Mouse (Mus musculus): ENCODE measurements around the gene Wnt2. TPM values are rescaled to one million over a fixed set of nuclear protein-coding genes. Genes with fewer than 3 reads are reported as not detected.
A peak's percentile ranks its signal among the peaks of the same experiment; 100 is the strongest.

Wnt2 gene
- total RNA-seq (2021): under 1 TPM; 0.10 to 0.22 TPM
- long read RNA-seq, experiment 1: 0 reads
- long read RNA-seq, experiment 2: 0 reads

DNA sequence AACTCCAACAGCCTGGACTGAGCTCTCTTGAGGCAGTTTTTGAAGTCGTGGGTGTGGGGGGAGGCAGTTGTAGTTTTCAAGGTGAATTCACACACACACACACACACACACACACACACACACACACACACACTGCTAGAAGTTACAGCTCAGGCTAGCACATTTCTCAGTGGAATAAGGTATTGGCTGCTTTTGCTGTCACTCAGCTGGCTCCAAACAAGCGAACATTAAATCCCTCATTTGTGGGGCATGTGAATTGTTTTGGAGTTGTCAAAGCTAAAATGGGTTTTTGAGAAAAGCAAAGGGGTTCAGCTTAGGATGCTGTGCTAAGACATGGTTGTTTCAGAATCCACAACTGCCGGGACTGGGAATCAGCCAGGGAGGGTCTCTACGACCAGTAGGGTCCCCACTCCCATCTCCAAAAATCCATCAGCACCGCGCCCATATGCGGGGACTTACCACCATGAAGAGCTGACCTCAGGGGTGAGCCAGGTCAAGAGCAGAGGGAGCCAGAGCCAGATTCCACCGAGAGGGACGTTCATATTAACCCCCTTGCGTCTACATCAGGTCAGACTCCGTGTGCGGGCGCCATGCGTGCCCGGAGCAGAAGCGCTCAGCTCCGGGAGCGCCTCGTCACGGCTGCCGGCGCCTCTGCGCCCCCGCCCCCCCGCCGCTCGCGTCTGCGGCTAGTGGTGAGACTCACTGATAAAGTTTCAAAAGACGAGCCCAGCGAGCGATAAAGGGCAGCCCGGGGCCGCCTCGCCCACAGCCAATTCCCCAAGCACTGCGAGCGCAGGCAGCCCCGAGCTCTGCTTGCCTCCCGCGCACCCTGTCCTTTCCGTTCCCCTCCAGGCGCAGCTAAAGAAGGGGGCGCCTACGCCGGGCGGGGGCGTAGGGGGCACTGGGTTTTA, at the start of gene Wnt2:
Wnt2 (minus strand) TSS at position 840 of the 911 bp plus-strand sequence.
- DNase-seq: no peak

DNA sequence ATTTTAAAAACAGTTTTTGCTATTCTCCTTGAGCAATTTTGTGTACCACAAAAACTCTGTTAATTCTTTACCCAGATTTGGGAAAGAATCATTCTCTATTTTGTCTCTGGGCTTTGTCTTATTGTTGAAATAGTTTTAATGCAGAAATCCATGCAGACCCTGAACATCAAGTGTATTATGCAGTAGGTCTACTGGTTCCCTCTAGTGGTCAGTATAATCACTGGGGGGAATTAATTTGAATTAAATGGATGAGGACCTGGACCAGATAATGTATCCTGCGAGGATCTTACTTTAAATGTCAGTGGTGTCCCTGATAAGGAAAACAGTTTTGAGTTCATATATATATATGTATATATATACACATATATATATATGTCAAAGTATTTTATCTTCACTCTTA, 48.2 kb upstream of the Wnt2 start:
- no peak for DNase-seq
- intact Hi-C loops (cut with DNase I): no loop called here

More for the DNA sequence above, at the start of gene Wnt2:
- intact Hi-C loops (cut with DNase I): no loop called here

DNA sequence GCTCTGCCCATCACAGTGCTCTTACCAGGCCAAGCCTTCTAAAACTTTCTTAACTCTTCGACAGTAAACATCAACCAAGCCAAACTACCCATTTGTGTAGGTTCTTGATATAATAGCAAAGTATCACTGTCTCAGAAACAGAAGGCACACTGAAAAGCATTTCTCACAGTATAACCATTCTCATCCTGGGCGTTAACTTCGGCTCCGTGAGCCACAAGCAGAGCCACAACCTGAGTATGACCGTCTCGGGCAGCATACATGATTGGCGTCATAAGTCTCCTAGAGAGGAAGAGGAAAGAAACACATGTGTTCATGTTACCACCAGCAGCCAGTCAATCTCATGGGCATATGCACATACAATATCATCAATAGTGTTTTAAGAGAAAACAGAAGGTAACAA, 46.6 kb upstream of the Wnt2 start:
- intact Hi-C loops (cut with DNase I): no loop called here

DNA sequence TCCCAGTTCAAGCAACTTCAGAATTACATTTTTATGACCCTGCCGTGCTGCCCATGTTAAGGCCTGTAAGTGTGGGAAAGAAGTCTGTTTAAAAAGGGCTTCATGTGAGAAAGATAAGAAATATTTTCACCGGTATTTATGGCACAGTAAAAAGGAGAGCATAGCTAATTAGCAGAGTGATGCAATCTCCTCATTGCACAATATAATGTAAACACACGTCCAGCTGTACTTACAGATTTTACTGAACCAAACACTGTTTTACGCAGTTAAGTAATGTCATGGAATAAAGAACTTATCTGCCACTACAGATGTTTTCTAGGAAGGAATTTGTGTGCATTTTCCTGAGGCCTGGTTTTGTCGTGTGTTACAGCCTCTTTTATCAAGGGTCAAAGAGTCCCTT, 46.2 kb upstream of the Wnt2 start:
- no peak for DNase-seq
- intact Hi-C loops (cut with DNase I): no loop called here

More for the DNA sequence above, 46.6 kb upstream of the Wnt2 start:
- DNase-seq: no peak

DNA sequence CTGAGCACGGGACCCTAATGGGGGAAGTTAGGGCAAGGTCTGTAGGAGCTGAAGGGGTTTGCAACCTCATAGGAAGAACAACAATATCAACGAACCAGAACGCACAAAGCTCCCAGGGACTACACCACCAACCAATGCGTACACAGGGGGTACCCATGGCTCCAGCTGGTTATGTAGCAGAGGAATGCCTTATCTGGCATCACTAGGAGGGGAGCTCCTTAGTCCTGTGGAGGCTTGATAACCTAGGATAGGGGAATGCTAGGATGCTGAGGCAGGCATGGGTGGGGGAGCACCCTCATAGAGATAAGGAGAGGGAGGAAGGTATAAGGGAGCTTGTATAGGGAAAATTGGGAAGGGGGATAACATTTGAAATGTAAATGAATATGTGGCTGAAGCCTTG, 27.5 kb upstream of the Wnt2 start:
- no peak for DNase-seq
- intact Hi-C loops (cut with DNase I): no loop called here

DNA sequence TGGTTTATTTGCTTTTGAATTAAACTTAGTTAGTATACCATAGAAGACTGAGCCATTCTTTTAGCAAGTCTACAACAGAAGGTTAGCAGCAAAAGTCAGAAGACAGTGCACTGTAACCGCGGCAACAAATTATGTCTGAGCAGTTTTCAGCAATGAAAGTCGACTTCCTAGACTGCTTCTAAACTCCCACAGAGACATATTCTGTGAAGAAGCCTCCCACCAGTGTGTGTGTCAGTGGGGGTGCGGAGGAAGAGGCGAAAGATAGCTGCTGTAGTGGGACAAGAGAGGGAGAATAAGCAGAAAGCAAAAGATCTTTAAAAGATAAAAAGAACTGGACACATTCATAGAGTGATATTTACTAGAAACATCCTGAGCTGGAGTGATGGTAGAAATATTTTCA, 21.3 kb upstream of the Wnt2 start:
- DNase-seq: no peak
- intact Hi-C loops (cut with DNase I): no loop called here

DNA sequence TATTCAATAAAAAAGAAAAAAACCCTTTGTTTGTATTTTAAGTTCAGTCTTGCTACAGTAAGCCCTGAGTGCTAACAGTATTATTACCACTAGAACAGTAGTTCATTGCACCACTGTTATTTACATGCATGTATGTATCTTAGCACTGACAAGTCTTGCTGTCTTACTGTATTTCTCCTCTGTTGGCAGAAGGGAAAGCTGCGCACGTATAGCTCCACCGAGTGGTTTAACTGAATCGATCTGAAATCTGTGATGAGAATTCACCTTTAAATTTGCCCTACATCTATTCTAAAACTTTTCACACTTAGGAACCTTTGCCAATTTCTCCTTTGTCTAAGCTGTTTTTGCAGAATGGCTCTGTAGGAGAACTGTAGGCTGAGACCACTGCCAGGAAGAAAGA, 13.9 kb upstream of the Wnt2 start:
- no peak for DNase-seq
- intact Hi-C loops (cut with DNase I): no loop called here

DNA sequence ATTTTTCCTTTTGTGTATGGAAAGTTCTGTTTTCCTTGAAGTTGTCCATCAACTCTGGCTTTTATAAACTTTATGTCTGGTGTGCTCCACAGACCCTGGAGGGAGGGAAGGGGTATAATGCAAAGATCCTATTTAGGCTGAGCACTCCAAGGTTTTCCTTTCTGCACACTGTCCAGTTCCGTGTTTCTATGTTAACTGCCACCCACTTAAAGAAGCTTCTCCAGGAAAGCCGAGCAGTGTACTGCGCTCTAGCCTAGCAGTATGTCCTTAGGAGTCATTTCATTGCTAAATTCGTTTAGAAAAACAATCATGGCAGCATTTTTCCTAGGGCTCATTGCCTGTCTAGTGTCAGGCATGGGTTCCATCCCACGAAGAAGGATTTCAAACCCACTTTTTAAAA, 12.8 kb upstream of the Wnt2 start:
- DNase-seq: no peak
- intact Hi-C loops (cut with DNase I): no loop called here

DNA sequence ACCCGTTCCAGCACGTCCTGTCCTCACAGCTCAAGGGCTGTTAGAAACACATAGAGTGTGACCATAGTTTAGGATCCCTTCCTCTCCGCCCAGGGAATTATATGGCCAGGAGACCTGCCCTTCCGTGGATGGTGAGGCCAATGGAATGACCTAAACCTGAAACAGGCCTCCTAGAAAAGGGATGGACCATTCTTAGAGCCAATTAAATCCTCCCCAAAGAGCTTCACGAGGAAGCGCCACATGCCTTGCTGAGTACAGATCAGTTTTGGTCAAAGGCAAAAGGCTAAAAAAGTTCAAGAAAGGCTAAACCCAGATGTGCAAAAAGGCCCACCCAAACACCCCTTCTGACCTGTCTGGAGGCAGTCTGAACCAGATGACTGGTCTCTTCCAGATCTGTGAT, 1.9 kb upstream of the Wnt2 start:
- intact Hi-C loops (cut with DNase I): no loop called here
- DNase-seq: no peak

DNA sequence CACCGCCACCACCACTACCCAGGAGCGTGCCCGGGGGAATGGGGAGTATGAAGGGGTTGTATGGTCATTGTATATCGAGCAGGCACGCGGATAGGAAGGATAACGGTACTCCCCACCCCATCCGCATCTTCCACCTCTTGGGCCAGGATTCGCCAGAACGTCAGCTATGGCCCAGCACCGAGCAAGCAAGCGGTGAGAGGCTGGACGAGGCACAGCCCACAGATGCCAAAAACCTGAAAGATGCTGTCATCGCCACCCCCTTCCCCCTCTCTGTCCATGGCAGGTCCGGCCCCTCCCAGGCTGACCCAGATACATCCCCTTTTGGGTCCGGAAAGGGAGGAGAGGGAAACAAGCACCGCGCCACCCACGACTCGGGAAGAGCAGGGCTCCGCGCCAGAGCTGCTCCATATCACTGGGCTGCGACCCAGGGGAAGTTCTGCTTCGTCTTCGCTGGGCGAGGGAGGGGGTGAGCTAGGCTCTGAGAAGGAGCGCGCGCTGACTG, 1.2 kb upstream of the Wnt2 start:
- intact Hi-C loops (cut with DNase I): no loop called here
- peak; percentile 40 to 46 for DNase-seq

DNA sequence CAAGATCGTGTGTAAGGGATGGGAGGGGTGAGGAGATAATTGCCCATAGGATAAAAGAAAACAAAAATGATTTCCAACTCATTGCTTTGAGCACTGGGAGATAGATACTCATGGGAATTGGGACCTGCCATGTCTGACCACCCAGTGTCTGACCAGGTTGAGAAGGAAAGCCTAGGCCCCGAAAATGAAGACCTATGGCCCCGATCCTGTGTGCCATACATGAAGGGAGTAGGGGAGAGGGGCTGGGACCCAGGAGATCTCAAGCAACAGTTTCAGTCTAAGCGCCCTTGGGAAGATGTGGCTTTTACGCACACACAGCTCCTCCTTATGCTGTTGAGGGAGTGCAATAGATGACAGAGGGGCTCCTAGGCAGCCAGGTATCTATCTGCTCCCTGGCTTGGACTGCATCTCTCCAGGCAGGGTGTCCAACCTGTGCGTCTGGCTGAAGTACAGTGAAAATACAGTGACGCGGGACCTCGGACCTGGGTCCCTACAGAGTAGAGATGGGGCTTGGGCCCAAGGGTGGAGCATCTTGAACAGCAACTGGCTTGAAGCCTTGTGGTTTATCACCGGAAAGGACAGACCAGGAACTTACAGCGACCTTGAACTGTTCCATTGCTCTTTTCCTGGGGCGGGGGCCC, 603 bp upstream of the Wnt2 start:
- no peak for DNase-seq
- intact Hi-C loops (cut with DNase I): no loop called here

DNA sequence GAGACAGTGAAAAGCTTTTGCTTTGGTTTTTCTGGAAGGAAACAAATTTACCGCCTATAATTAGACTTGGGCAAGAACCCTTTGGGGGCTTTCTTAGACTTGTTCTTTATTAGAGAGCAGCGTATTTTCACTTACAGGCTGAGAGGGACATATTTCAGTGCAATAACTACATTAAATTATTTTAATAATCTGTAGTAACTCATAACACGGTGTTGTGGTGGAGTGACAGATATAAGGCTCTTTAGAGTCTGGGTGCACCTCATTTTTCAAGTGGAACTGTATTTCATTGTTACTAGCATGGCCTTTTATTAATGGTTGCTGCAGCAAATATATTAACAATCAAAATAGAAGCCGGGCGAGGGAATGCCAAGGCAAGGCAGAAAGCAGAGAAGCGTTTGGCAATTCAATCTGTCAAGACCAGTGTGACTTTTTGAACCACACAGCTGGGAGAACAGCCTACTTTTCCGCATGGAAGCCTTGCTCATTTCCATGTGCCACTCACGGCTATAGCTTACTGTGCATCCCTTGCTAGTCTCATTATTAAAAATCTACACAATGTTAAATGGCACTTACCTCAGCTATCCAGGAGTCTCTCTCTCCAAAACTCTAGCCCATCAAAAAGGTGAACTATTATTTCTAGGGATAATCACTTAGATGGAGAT, 6.1 kb downstream of the Wnt2 start:
- intact Hi-C loops (cut with DNase I): no loop called here
- no peak for DNase-seq

DNA sequence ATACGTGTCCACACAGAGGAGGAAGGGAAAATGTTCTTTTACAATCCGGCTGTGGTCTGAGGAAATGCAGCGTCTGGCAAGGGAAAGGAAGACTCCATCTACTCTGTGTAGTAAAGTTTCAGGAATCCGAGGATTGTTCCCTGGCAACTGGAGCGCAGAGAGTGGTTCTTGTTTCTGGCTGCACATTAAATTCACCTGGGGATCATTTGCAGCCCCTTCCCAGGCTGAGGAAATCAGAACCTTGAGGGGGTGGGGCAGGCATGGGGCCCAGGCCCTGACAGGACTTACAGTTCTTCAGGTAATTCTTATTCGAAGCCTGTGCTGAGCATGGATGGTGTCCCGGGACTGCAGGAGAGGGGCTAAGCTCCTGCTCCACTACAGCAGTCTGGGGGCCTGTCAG, 17.0 kb downstream of the Wnt2 start:
- intact Hi-C loops (cut with DNase I): no loop called here
- no peak for DNase-seq

DNA sequence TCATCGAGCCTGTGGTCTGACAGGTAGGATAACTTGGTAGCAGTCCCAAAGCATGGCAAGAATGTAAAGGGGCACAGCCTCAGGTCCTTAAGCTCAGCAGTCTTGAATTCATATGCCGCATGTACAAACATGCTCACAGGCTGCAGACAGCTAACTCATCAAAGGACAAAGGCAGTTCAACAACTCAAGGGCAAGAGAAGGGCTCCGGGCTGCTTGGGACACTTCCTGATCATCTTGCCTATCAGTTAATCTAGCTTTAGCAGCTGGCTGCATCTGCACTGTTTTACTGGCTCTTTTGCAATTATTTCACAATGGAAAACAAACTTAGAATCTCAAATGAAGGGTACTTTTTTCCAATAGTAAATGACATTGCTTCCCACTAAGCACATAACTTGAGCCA, 23.0 kb downstream of the Wnt2 start:
- DNase-seq: no peak
- intact Hi-C loops (cut with DNase I): no loop called here

DNA sequence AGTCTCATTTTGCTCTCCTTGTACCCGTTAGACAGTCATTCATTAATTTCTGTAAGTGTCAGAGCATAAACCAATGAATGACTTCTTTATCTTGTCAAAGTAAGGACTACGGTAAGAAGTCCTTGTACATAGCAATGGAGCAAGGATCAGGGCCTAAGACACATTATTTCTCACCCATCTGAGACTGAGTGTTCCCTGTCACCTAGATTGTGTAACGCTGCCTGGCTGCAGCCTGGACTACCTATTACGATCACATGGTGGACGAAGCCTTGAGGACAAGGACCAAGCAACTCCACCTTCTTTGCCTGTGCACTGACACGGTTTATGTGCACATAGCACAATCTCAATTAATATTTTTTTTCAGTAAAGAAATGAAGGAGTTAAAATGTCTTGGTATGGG, 28.3 kb downstream of the Wnt2 start:
- intact Hi-C loops (cut with DNase I): no loop called here
- DNase-seq: no peak

DNA sequence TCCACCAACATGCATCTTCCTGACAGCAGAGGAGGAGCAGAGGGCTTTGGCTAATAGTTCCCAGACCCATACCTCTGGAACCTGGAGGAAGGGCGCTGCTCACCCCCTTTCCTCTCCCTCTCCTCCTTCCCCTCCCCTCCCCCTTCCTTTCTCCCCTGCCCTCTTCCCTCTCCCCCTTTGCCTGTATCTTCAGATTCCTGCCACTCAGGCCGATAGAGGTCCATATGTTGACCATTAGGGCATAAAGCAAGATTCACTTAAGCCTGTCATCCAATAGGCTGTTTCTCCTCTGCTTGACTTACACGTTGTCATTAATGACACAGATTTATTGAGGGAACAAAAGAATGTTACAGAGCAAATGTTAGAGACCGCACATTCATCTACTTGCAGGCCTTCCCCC, 31.9 kb downstream of the Wnt2 start:
- intact Hi-C loops (cut with DNase I): no loop called here

DNA sequence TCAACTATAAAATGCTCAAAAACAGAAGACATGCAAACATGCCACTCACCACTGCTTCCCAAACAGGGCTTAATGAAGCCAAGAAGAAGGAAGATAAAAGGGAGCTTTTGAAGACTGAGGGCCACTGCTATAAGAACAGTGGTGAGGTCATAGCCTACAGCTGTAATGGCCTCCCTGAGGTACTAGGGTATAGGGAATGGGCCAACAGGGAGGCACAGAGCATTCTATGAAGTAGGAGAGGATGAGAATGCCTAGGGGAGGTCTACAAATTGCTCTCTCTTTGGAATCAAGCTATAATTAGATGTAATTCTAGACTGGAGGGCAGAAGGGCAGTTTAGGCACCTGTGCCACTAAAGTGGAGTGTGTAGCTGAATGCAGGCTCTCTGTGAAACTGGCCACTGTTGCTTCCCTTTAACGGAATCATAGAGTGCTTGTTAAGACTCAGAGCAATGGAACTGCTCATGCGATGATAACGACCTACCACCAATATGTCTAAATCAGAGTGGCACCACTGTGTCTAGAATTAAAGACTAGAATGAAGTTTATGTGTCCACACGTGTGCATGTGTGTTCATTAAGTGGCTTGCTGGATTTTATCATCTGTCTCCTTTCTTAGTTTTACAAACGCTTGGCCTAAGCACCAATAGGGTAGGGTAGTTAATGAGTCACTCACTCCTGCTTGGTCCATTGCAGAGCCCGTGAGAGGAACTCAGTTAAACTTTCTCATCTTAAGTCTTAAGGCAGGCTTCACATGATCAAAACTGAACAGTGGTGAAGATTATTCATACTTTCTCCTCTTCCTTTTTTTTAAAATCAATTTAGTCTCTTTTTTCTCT, 35.2 kb downstream of the Wnt2 start:
- intact Hi-C loops (cut with DNase I): no loop called here
- DNase-seq: no peak

More for the DNA sequence above, 31.9 kb downstream of the Wnt2 start:
- DNase-seq: no peak

DNA sequence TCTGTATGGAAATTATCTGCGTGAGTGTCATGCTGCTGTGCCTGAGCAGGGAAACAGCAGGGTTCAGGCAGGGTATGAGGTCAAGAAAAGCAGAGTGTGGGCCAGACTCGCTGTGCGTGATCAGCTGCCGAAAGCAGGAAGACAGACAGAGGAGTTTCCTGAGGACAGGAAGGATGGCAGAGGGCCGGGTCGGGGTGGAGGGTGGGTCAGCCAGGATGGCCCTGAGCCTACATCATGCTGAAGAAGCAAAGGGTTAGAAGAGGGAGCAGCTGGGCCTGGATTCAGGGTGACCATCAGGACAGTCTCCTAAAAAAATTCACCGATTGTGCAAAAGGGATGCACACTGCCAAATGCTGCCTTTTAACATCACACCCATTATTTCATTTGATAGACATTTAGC, 38.8 kb downstream of the Wnt2 start:
- intact Hi-C loops (cut with DNase I): no loop called here
- DNase-seq: no peak

DNA sequence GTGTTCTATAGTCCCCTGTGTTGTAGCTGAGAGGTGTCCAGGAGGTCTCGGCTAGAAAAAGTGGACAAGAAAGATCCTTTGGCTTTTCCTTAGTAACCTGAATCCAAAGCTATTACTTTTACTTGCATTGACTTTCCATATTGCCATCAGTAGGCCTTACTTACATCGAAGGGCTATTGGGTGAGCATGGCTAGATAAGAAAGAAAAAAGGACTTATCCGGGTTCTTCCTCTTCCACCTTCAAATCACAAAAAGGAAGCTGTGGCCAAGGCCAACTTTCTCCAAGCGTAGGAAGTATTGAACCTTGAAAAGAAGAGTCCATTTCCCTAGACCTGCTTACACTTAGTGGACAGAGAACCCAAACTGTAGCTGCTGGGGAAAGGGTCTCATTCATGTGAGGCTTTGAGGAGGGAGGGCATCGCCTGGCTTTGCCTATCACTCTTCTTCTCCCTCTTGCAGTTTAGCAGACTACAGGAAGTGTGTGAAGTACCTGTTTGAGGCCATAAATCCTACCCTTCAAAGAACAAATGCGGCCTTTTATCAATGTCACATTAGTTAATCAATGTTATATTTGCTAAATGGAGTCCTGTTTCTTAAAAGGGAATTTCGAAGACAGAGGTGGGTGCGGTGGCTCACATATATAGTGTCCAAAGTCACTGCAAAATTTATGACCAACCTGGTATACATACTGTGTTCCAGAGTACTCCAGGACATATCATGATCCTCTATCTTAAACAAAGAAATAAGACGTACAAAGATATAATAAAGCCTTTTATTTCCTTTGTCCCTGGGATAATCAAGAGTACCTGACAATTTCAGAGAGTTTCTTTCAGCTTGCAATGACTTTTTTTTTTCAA, 40.0 kb downstream of the Wnt2 start:
- intact Hi-C loops (cut with DNase I): no loop called here
- no peak for DNase-seq

All from gastrocnemius, postnatal 36 days (tissue).